Mouse (Mus musculus) neural tube, embryonic 15.5 days (tissue): ENCODE data around the gene Uspl1. TPM values are rescaled to one million over a fixed set of nuclear protein-coding genes. Genes with fewer than 3 reads are reported as not detected.

Source experiments
- ATAC-seq: fragments of 200-750 bp; cut with Nextera tagmentation; 2 replicates; pipeline ENCODE4 v1.8.0; 2017; ENCODE audit warnings: mild to moderate bottlenecking, moderate TSS enrichment, moderate library complexity; ENCODE audit not compliant: low FRiP score
- H3K27ac ChIP-seq: fragments of 300-500 bp; sonication (generic); replicated peaks from 2 replicates; pipeline ENCODE4 v1.5.1; 2015; ENCODE audit warnings: mild to moderate bottlenecking, inconsistent platforms
- H3K27me3 ChIP-seq: fragments of 300-500 bp; sonication (generic); replicated peaks from 2 replicates; pipeline ENCODE4 v1.6.1; 2015; ENCODE audit warnings: inconsistent platforms
- H3K36me3 ChIP-seq: fragments of 300-500 bp; sonication (generic); 2 replicates; pipeline ENCODE4 v1.6.1; 2015; ENCODE audit warnings: inconsistent platforms
- H3K4me1 ChIP-seq: fragments of 300-500 bp; sonication (generic); 2 replicates; pipeline ENCODE4 v1.6.1; 2015; ENCODE audit warnings: inconsistent platforms
- H3K4me2 ChIP-seq: fragments of 300-500 bp; sonication (generic); 2 replicates; pipeline ENCODE4 v1.6.1; 2015; ENCODE audit warnings: inconsistent platforms, mild to moderate bottlenecking, moderate library complexity
- H3K4me3 ChIP-seq: fragments of 300-500 bp; sonication (generic); replicated peaks from 2 replicates; pipeline ENCODE4 v1.5.1; 2015; ENCODE audit warnings: mild to moderate bottlenecking, inconsistent platforms
- H3K9ac ChIP-seq: fragments of 300-500 bp; sonication (generic); replicated peaks from 2 replicates; pipeline ENCODE4 v1.6.1; 2015; ENCODE audit warnings: mild to moderate bottlenecking, inconsistent platforms
- H3K9me3 ChIP-seq: fragments of 300-500 bp; sonication (generic); replicated peaks from 2 replicates; pipeline ENCODE4 v1.6.1; 2016; ENCODE audit warnings: inconsistent platforms
- WGBS: fragments of 180-500 bp; shearing (Covaris S2); methylation state at CpG from one replicate; pipeline ENCODE4 v1.1.7; 2015; ENCODE audit warnings: mixed read lengths; 5-methylcytosine and 5-hydroxymethylcytosine counted together
- polyA plus RNA-seq: library from polyadenylated mRNA; unstranded; fragments of >200 nt; fragmentation: Nextera tagmentation; extraction: Ambion mirVana; gene quantifications from 2 replicates; pipeline ENCODE4 v1.2.1, GENCODE M21; 2015

The Uspl1 gene
- polyA plus RNA-seq, 1 experiment from 2014 or later: 57.1 TPM

GRCm38 (mm10) chr5:149150882-149151281, 33.3 kb upstream of the Uspl1 start:
- Histone ChIP-seq H3K4me1 (no peaks in the 10 kb centered on the region), H3K9ac (no peak overlapping the region), H3K27ac (no peak overlapping the region), H3K4me2 (no peak overlapping the region), H3K9me3 (no peaks in the 10 kb centered on the region), H3K27me3 (no peaks in the 10 kb centered on the region), H3K36me3 (no peaks in the 10 kb centered on the region), H3K4me3 (no peak overlapping the region)
- 97% methylated on average over 3 of the region's 3 CpGs for WGBS
- no peak for ATAC-seq

GRCm38 (mm10) chr5:149152063-149152773, 31.9 kb upstream of the Uspl1 start:
- ATAC-seq: no peak
- H3K27me3 ChIP-seq: no peaks in the 10 kb centered on the region
- no peak overlapping the region for H3K4me3 ChIP-seq
- H3K27ac ChIP-seq: no peak overlapping the region
- no peaks in the 10 kb centered on the region for H3K9me3 ChIP-seq
- H3K36me3 ChIP-seq: no peaks in the 10 kb centered on the region
- H3K4me2 ChIP-seq: no peak overlapping the region
- WGBS: 66% methylated on average over 13 of the region's 13 CpGs
- no peak overlapping the region for H3K9ac ChIP-seq
- no peaks in the 10 kb centered on the region for H3K4me1 ChIP-seq

GRCm38 (mm10) chr5:149152774-149153155, 31.4 kb upstream of the Uspl1 start:
- Histone ChIP-seq H3K9ac (no peak overlapping the region), H3K4me1 (no peaks in the 10 kb centered on the region), H3K27me3 (no peaks in the 10 kb centered on the region), H3K36me3 (no peaks in the 10 kb centered on the region), H3K4me2 (no peak overlapping the region), H3K9me3 (no peaks in the 10 kb centered on the region), H3K27ac (no peak overlapping the region), H3K4me3 (no peak overlapping the region)
- 79% methylated on average over 12 of the region's 12 CpGs for WGBS
- ATAC-seq: no peak

GRCm38 (mm10) chr5:149156886-149157563, 27.1 kb upstream of the Uspl1 start:
- ATAC-seq: no peak
- Histone ChIP-seq H3K4me3 (no peak overlapping the region), H3K4me2 (no peak overlapping the region), H3K9ac (no peak overlapping the region), H3K27ac (no peak overlapping the region), H3K27me3 (no peaks in the 10 kb centered on the region), H3K4me1 (no peaks in the 10 kb centered on the region), H3K9me3 (no peaks in the 10 kb centered on the region), H3K36me3 (no peaks in the 10 kb centered on the region)
- 92% methylated on average over 18 of the region's 18 CpGs for WGBS

- H3K4me1 ChIP-seq: no peaks in the 10 kb centered on the region
- no peak overlapping the region for H3K4me2 ChIP-seq
- H3K4me3 ChIP-seq: no peak overlapping the region
- no peaks in the 10 kb centered on the region for H3K27me3 ChIP-seq
- no peak overlapping the region for H3K27ac ChIP-seq
- ATAC-seq: no peak
- H3K9me3 ChIP-seq: no peaks in the 10 kb centered on the region
- 91% methylated on average over 6 of the region's 6 CpGs for WGBS
- H3K9ac ChIP-seq: no peak overlapping the region
- no peaks in the 10 kb centered on the region for H3K36me3 ChIP-seq
These were observed 25.1 kb upstream of the Uspl1 start for GRCm38 (mm10) chr5:149159021-149159420.

- WGBS: 77% methylated on average over 4 of the region's 4 CpGs
- no peaks in the 10 kb centered on the region for H3K4me1 ChIP-seq
- H3K27ac ChIP-seq: no peak overlapping the region
- no peaks in the 10 kb centered on the region for H3K9me3 ChIP-seq
- no peaks in the 10 kb centered on the region for H3K36me3 ChIP-seq
- no peak overlapping the region for H3K4me3 ChIP-seq
- H3K27me3 ChIP-seq: no peaks in the 10 kb centered on the region
- ATAC-seq: no peak
- no peak overlapping the region for H3K4me2 ChIP-seq
- H3K9ac ChIP-seq: no peak overlapping the region
These were observed 23.7 kb upstream of the Uspl1 start for GRCm38 (mm10) chr5:149160469-149160868.

GRCm38 (mm10) chr5:149162890-149163289, 21.3 kb upstream of the Uspl1 start:
- Histone ChIP-seq H3K9me3 (no peaks in the 10 kb centered on the region), H3K4me1 (no peaks in the 10 kb centered on the region), H3K9ac (no peak overlapping the region), H3K4me3 (no peak overlapping the region), H3K27me3 (no peaks in the 10 kb centered on the region), H3K36me3 (no peaks in the 10 kb centered on the region), H3K27ac (no peak overlapping the region), H3K4me2 (no peak overlapping the region)
- WGBS: 63% methylated on average over 7 of the region's 7 CpGs
- ATAC-seq: no peak

GRCm38 (mm10) chr5:149164881-149165280, 19.3 kb upstream of the Uspl1 start:
- H3K9ac ChIP-seq: no peak overlapping the region
- no peak overlapping the region for H3K27ac ChIP-seq
- 54% methylated on average over 7 of the region's 7 CpGs for WGBS
- no peak overlapping the region for H3K4me2 ChIP-seq
- H3K4me1 ChIP-seq: no peaks in the 10 kb centered on the region
- ATAC-seq: no peak
- H3K36me3 ChIP-seq: no peaks in the 10 kb centered on the region
- H3K27me3 ChIP-seq: no peaks in the 10 kb centered on the region
- no peaks in the 10 kb centered on the region for H3K9me3 ChIP-seq
- no peak overlapping the region for H3K4me3 ChIP-seq

GRCm38 (mm10) chr5:149166011-149166410, 18.1 kb upstream of the Uspl1 start:
- Histone ChIP-seq H3K4me2 (no peak overlapping the region), H3K9me3 (no peaks in the 10 kb centered on the region), H3K27ac (no peak overlapping the region), H3K4me1 (no peaks in the 10 kb centered on the region), H3K36me3 (no peaks in the 10 kb centered on the region), H3K27me3 (no peaks in the 10 kb centered on the region), H3K4me3 (no peak overlapping the region), H3K9ac (no peak overlapping the region)
- WGBS: 96% methylated on average over 10 of the region's 10 CpGs
- ATAC-seq: no peak

- H3K27ac ChIP-seq: no peak overlapping the region
- no peak for ATAC-seq
These were observed 16.1 kb upstream of the Uspl1 start for GRCm38 (mm10) chr5:149168051-149168450.

GRCm38 (mm10) chr5:149168816-149169215, 15.3 kb upstream of the Uspl1 start:
- 50% methylated on average over 9 of the region's 9 CpGs for WGBS
- Histone ChIP-seq H3K36me3 (no peaks in the 10 kb centered on the region), H3K4me3 (no peak overlapping the region), H3K9ac (no peak overlapping the region), H3K27ac (no peak overlapping the region), H3K4me1 (no peaks in the 10 kb centered on the region), H3K9me3 (no peaks in the 10 kb centered on the region), H3K27me3 (no peaks in the 10 kb centered on the region), H3K4me2 (no peak overlapping the region)
- no peak for ATAC-seq

More at GRCm38 (mm10) chr5:149168051-149168450, 16.1 kb upstream of the Uspl1 start:
- Histone ChIP-seq H3K9ac (no peak overlapping the region), H3K36me3 (no peaks in the 10 kb centered on the region), H3K4me1 (no peaks in the 10 kb centered on the region), H3K9me3 (no peaks in the 10 kb centered on the region), H3K27me3 (no peaks in the 10 kb centered on the region), H3K4me3 (no peak overlapping the region), H3K4me2 (no peak overlapping the region)
- 86% methylated on average over 2 of the region's 2 CpGs for WGBS

GRCm38 (mm10) chr5:149170841-149171588, 13.1 kb upstream of the Uspl1 start:
- no peak overlapping the region for H3K4me2 ChIP-seq
- ATAC-seq: no peak
- H3K4me1 ChIP-seq: no peaks in the 10 kb centered on the region
- H3K36me3 ChIP-seq: no peaks in the 10 kb centered on the region
- H3K27me3 ChIP-seq: no peaks in the 10 kb centered on the region
- H3K27ac ChIP-seq: no peak overlapping the region
- no peak overlapping the region for H3K4me3 ChIP-seq
- no peak overlapping the region for H3K9ac ChIP-seq
- WGBS: 45% methylated on average over 8 of the region's 8 CpGs
- H3K9me3 ChIP-seq: no peaks in the 10 kb centered on the region
